Mouse (Mus musculus) ovary, postnatal 10 days (tissue): ENCODE results near the gene Gm47791.

ENCODE experiments used
- DNase-seq: peaks from one replicate; pipeline ENCODE4 v3.0.0; 2022; ENCODE audit warnings: low spot score

Gm47791 gene

DNA sequence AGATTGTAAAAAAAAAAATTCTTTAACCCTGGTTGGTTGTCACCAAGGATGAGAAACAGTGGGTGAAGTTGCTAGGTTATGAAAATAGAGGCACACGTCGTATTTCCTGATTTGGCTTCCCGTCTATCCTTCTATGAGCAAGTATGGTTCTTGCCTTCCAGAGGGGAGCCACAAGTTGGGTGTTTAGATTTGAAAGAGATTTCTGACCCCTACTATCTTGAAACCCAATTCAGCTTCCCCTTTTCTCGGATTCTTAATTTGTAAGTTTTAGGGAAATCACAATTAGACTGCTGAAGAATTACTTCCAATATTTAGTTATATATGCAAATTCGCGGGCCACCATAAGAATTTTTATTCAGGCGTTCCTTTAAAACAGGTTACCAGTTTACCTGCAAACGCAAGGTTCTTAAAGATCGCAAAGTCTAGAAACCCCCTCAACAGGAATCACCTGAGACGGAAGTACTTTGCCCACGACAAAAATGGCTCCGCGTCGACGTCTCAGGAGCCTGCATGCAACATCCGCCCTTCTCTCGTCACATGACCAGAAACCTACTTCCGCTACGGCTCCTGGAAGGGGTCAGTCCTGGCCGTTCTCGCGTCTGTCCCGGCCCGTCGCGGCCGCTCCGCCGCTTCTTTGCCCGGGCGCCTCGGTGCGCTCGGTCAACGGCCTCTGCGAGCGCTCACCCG, 46.6 kb downstream of the Gm47791 start, which contains the start of gene Mff:
TSS of gene Mff (plus strand) at position 552 of the 687 bp plus-strand sequence.
- peak; percentile 87 for DNase-seq
